Mouse (Mus musculus) T-helper 1 cell (primary cell): Measurements from ENCODE around the gene H2-Q4.
"Not testable (repeated sequence)": the region's sequence is repeated elsewhere in the genome, so short reads cannot be mapped to it uniquely, and the experiment has no call there.

Source experiments
- in situ Hi-C: fragments of 300-600 bp; cut with MboI, MseI; formaldehyde crosslinking; loops from one replicate; pipeline ENCODE4 v1.15.1; 2025; ENCODE audit warnings: high pct_unique_total_duplicates

Gene H2-Q4

DNA sequence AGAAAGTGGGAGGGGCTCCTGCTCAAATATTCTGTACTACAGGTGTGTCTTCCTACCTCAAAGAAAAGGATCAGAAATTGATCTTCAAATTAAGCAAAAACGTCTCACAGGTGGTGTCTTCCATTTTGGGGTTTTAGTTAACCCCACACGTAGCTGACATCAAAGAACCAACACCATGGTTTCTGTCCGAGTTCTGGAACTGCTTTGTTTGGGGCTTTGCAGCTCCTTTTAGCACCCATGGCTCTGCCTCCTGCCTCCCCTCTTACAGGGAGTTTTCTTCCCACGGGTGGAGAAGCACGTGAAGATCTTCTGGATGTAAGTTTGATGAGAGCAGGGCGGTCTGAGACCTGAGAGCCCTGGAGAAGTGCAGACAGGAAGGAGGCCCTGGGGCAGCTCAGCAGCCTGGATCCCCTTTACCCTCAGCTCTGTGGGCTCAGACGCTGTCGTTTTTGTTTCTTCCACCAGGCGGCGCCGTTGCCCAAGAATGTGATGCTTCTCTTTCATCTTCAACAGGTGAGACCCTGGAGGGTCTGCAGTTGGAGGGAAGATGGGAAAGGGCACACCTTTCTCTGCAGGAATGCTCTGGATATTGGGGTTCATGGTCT, 40.9 kb downstream of the H2-Q4 start:
- in situ Hi-C loops = loop anchor here (5.0 kb wide), 1 partner anchor 37 kb away; no protein-coding TSS in a partner anchor

DNA sequence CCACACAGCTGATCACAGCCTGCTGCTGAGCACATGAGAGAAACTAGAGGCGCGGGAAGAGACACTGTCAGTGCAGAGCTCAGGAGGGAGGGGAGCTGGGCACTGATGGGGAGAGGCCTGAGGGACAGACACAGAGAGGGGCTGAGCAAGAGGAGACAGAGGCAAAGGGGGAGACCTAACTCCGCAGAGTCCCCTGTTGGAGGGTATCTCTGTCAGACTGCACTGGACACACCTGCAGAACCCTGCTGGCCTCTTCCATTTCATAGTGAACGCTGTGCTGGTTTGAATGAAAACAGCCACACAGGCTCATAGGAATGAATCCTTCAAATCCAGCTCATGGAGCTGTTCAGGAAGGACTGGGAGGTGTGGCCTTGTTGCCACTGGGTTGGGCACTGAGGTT, 41.9 kb downstream of the H2-Q4 start:
- in situ Hi-C loops = loop anchor here (5.0 kb wide), 1 partner anchor 36 kb away; no protein-coding TSS in a partner anchor

DNA sequence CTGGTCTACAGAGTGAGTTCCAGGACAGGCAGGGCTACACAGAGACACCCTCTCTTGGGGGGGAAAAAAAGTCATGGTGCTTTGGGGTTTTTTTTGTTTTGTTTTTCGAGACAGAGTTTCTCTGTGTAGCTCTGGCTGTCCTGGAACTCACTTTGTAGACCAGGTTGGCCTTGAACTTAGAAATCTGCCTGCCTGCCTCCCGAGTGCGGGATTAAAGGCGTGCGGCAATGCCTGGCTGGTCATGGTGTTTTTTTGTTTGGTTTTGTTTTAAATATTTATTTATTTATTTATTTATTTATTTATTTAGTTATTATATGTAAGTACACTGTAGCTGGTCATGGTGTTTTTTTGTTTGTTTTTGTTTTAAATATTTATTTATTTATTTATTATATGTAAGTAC, 42.9 kb downstream of the H2-Q4 start:
- in situ Hi-C loops = loop anchor here (5.0 kb wide), 1 partner anchor 35 kb away; no protein-coding TSS in a partner anchor

DNA sequence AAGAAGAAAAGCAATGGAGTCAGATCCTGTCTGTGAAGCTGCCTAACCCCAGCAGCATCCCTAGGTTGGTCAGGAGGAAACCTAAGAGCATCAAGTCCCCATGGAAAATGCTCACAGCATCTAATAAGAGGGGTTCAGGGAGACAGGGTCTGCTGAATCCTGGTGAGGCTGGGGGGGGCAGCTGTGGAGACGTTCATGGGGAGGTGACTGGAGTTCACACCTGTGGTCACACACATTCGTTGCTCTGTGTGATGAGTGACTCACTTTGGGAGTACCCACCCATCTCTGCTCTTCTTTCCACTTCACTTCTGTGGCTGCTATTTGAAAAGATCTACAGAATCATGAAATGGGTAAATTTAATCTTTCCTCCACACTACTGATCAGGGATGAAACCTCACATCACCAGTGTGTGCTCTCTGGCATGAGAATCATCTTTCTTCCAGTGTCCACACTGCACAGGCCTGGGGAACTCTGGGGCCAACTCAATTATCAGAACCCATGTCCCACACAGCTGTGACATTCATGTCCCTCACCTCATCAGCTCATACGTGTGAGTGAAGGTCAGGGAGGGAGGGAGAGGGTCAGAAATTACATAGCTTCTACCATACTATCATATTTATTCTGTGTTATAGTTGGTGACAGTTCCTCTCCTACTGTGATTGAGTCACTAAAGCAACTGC, 43.9 kb downstream of the H2-Q4 start:
- in situ Hi-C loops = loop anchor here (5.0 kb wide), 1 partner anchor 34 kb away; no protein-coding TSS in a partner anchor

DNA sequence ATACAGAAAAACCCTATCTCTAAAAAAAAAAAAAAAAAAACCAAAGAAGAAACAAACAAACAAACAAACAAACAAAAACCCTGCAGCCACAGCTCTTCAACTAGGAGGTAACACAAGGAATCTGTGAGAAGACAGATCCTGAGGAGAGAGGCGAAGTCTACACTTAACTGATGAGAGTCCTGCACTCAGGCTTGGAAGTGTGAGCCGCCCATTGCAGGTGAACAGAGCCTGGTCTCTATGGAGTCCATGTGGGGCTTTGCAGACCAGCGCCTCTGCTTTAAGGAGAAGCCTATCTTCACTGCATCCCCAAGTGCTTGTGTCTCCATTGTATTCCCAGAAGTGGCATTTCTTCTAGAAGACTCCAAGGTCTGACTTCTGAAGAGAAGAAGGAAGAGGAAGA, 44.7 kb downstream of the H2-Q4 start:
- in situ Hi-C loops = loop anchor here (5.0 kb wide), 1 partner anchor 33 kb away; no protein-coding TSS in a partner anchor

DNA sequence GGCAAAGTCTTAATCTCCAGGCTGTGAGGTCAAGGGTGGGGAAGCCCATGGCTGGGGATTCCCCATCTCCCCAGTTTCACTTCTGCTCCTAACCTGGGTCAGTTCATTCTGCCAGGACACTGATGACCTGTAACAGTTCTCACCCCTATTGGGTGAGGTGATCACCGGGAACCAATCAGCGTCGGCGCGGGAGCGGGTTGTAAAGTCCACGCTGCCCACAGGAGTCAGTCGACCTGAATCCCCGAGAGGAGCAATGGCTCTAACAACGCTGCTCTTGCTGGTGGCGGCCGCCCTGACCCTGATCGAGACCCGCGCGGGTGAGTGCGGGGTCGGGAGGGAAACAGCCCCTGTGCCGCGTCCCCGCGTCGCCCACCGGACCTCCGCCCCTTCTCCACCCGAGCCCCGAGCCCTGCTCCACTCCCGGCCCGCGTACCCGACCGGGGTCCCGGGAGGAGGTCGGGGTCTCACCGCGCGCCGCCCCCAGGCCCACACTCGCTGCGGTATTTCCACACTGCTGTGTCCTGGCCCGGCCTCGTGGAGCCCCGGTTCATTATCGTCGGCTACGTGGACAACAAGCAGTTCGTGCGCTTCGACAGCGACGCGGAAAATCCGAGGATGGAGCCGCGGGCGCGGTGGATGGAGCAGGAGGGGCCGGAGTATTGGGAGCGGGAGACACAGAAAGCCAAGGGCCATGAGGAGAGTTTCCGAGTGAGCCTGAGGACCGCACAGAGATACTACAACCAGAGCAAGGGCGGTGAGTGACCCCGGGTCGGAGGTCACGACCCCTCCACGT, 45.4 kb downstream of the H2-Q4 start, which contains the start of gene H2-Q6:
TSS of gene H2-Q6 (plus strand) at position 227 of the 793 bp plus-strand sequence.
- in situ Hi-C loops = loop anchor here (5.0 kb wide), 1 partner anchor 32 kb away; no protein-coding TSS in a partner anchor

DNA sequence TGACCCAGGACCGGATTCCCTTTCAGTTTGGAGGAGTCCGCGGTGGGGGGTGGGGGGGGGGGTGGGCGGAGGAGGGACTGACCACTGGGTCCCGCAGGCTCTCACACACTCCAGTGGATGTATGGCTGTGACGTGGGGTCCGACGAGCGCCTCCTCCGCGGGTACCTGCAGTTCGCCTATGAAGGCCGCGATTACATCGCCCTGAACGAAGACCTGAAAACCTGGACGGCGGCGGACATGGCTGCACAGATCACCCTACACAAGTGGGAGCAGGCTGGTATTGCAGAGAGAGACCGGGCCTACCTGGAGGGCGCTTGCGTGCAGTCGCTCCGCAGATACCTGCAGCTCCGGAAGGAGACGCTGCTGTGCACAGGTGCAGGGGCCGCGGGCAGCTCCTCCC, 46.1 kb downstream of the H2-Q4 start:
- in situ Hi-C loops = not testable (repeated sequence)

DNA sequence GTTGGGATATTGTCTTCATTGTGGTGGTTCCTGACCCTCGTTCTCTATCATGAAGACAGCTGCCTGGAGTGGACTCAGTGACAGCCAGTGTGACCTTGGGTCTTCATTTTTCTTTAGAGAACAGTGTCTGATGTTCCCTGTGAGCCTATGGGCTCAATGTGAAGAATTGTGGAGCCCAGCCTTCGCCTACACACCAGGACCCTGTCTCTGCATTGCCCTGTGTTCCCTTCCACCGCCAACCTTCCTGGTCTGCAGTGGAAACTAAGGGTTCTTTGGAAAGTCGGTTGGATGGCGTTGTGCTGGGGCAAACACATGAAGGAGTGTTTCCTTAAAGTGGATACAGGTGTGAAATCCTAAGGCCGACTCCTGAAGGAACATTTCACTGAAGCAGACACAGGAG, 49.5 kb downstream of the H2-Q4 start:
- in situ Hi-C loops = not testable (repeated sequence)

DNA sequence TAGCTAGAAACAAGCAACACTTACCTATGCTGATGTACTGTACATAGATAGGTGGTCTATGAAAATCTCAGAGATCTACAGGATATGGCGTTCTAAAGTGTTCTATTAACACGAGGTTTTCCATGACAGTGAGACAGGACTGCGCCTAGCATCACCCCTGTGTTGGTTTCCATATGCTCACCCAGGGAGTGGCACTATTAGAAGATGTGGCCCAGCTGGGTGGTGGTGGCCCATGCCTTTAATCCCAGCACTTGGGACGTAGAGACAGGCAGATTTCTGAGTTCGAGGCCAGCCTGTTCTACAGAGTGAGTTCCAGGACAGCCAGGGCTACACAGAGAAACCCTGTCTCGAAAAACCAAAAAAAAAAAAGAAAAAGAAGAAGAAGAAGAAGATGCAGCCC, 51.3 kb downstream of the H2-Q4 start:
- in situ Hi-C loops = not testable (repeated sequence)

DNA sequence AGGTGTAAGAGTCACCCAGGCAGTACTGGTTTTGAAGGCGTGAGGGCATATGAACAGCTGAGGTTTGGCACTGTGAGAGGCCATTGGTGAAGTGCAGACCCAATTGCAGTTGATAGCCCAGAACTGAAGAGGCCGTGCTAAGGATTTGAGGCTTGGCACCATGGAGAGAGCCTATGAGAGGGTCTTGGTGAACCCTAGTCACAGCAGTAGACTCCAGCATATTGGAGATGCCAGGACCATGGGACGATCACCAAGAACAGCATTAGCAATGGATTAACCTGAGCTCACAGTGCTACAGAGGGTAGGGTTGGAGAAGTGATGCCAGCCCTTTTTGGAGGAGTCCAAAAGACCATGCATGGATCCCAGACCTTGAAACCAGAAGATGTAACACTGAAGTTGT, 52.8 kb downstream of the H2-Q4 start:
- in situ Hi-C loops = not testable (repeated sequence)

DNA sequence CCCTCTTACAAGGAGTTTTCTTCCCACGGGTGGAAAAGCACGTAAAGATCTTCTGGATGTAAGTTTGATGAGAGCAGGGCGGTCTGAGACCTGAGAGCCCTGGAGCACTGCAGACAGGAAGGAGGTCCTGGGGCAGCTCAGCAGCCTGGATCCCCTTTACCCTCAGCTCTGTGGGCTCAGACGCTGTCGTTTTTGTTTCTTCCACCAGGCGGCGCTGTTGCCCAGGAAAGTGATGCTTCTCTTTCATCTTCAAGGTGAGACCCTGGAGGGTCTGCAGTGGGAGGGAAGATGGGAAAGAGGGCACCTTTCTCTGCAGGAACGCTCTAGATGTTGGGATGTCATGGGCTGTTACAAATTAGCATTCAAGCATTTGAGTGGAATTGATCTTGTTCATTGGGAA, 55.4 kb downstream of the H2-Q4 start:
- in situ Hi-C loops = not testable (repeated sequence)
